Mouse (Mus musculus): ENCODE data around the gene Bbc3.

The Bbc3 gene

GRCm38 (mm10) chr7:16319216-16319615 lies 11.0 kb downstream of the Bbc3 start:
- DNase-seq = no peak

DNA sequence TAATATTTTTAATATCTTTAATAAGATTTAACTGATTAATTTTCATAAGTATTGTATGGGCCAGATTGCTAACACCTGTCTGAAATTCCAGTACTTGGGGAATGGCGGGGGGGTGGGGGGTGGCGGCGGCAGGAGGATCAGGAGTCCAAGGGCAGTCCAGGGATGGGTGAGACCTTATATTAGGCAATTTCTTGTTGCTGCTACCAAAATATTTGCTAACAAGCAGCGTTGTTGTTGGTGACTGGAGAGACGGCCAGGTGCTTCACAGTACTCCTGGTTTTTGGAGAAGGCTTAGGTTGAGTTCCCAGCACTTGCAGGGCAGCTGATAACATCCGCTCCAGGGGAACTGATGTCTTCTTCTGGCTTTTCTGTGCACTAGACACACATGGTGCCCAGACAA lies 12.3 kb downstream of the Bbc3 start:
- no peak for DNase-seq

DNA sequence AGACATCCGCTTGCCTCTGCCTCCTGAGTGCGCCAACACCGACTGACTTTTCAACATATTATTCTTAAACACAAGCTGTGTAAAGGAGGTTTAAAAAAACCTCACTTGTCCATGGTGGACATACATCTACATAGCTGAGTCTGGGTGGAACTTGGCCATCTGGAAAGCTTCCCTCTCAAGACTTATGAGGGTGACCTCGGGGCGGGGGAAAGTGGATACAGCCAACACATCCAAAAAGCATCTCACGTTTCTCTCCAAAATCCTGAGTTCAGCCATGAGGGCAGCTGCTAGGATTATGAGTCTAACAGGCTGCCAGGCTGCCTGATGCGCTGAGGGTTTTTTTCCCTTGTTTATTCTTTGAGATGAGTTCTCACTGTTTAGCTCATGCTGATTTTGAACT lies 16.5 kb downstream of the Bbc3 start:
- no peak for DNase-seq

DNA sequence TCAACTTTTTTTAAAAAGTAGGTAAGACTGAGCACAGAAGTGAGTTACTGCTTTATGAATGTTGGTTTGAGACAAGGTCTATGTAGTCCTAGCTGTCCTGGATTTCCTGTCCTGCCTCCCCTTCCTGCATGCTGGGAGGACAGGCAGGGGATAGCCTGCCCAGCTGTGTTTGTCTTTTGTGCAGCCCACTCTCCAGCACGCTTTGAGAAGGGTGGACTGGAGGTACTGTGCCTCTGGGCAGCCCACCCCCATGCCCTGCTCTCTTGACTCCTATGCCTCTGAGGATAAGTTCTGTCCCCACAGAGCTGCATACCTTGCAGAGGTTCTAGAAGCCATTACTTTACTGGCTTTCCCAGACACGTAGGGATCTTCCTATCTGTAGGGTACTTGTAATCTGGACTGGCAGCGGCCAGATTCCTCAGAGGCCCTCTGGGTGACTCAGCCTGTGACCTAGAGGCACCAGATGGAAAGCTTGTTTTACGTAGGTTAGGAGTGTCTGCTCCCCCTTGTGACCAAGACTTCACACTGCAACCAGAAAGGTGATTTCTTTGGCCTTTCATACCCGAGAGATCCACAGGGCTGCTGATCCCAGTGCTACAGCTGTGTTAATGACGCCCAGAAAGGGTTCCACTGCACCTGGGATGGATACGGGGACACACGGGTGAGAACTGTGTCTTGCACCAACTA lies 17.9 kb downstream of the Bbc3 start:
- peak; percentile 85 for DNase-seq

DNA sequence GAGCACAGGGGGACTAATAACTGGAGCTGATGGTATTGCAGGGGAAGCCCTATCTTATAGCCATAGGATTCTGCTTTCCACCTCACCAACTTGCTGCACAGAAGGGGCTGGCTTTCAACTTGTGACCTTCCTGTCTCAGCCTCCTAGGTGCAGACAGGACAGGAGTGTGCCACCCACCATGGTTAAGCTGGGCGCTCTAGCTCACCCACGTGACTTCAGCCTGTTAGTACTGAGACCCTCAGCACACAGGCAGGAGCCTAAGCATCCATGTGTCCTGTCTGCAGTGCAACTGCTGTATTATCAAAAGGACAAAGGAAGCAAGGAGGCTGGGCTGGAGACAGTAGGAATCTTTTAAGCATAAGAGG lies 18.4 kb downstream of the Bbc3 start:
- DNase-seq = no peak

GRCm38 (mm10) chr7:16329146-16329545 lies 21.0 kb downstream of the Bbc3 start:
- DNase-seq = no peak

GRCm38 (mm10) chr7:16337733-16338132 lies 29.5 kb downstream of the Bbc3 start:
- DNase-seq = no peak

GRCm38 (mm10) chr7:16344598-16344997 lies 36.4 kb downstream of the Bbc3 start:
- no peak for DNase-seq

DNA sequence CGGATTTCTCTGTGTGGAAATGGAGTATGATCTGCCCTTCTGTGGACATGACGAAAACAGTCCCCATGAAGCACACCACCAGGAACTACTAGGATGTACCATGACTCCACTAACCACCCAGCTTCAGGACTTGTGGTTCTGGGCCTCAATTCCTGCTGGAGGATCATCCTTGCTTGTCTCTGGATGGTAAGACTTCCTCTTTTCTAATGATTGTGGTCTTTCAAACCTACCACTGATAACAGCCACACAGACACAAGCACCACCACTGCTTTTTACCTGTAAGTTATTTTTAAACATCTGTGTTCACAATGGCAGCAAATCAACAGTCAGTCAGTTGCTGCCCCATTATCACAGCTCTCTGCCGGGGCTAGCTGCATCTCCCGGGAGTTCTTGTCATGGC lies 37.1 kb downstream of the Bbc3 start:
- DNase-seq = no peak

- no peak for DNase-seq
Observed at GRCm38 (mm10) chr7:16349999-16350398, 41.8 kb downstream of the Bbc3 start.

DNA sequence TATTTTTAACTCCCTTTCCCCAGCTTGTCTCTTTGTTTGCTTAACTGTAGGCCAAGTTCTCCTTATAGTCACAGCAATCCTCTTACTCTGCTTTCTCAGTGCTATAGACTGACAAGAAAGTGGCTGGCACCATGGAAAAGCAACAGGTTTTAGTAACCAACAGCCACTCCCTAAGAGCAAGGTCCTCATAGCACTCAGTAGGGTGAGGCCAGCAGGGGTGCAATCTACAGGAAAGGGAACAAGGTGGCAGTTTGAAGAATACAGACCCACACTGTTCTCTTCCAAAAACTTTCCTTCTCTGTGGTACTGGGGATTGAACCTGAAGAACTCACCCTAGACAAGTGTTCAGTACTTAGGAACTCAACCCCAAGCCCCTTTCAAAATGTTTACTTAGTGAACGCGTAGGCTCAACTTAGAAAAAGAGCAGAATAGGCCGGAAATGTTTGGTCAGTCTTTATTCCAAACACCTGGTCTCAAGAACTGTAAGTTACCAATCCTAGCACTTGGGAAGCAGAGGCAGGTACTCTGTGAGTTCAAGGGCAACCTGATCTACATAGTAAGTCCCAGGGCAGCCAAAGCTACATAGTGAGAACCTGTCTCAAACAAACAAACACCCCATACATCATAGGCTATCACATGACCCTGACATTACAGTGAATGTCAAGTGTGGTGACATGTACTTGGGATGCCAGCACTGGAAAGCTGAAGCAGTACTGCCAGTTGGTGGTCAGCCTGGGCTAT lies 47.8 kb downstream of the Bbc3 start:
- DNase-seq = no peak

DNA sequence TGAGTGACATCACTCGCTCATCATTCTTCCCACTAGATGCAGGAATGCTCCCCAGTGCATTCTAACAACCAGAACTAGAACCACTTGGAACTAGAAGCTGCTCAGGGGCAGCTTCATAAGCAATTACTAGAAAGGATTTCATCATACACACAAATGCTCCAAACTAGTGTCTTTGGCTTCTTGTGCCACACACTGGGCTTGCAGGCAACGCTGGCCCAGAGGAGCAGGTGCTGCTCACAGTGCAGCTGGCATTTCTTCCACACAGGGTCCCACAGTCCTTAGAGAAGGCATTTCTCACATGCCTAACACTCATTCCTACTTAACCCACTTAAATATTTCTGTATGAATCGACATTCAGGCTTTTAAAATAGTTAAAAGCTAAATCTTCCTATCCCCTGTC lies 49.4 kb downstream of the Bbc3 start:
- DNase-seq = no peak

- no peak for DNase-seq
Observed at GRCm38 (mm10) chr7:16364319-16364718, 56.1 kb downstream of the Bbc3 start.

GRCm38 (mm10) chr7:16364901-16365500 lies 56.8 kb downstream of the Bbc3 start:
- no peak for DNase-seq

- DNase-seq = no peak
Observed at GRCm38 (mm10) chr7:16366133-16366646, 58.0 kb downstream of the Bbc3 start.

GRCm38 (mm10) chr7:16366669-16367068 lies 58.5 kb downstream of the Bbc3 start:
- no peak for DNase-seq

All from cerebellum, adult 9-11 months (tissue).